Mouse (Mus musculus): Measurements from ENCODE around the gene Npm3. TPM values are rescaled to one million over a fixed set of nuclear protein-coding genes. Genes with fewer than 3 reads are reported as not detected.

The Npm3 gene
- polyA plus RNA-seq (2012; rRNA removed) (59.0 and 59.7 TPM in 2 replicates), polyA plus RNA-seq (2014; fragmentation: Nextera tagmentation; extraction: Ambion mirVana) (10.6 and 11.4 TPM in 2 replicates)

DNA sequence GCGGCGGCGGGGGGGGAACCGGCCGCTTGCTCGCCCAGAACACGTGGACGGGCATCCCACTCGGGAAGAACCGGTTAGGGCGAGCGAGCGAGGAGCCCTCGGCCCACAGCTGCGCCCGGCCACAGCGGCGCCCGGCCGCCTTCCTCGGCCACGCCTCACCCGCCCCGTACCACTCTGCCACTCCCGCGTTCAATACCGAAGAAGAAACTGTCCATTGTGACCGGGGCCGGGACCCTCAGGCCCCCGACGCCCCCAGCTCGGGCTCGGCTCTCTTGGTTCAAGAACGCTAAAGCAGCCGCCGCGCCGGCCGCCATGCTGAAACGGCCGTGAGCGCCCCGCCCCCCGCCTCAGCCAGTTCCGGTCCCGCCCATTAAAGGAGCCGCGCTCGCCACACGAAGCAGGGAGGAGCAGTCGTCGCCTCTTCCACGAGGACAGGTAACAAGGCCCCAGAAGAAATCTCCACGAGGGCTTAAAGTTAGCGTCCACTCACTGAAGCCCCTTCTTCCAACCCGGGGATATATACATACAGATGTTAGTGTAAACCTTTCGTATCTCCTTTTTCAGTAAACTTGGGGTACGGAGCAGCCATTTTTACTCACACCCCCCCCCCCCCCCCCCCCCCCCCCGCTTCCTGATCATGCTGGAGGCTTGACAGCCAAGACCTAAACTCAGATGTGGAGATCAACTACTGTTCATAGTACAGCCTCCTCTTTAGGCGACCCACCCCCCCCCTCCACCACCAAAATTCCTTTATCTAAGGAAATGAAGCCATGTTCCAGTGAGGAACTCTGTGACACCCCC lies at the start of gene Npm3:
Npm3 (minus strand) TSS at position 349 of the 801 bp plus-strand sequence.
- no peak for TF ChIP-seq EP300 (IDR thresholded peaks at IDR 0.05; ENCODE audit: low read depth)
- TF ChIP-seq CTCF (IDR thresholded peaks at IDR 0.05; ENCODE audit: low read depth), result no peak
- H3K27me3 ChIP-seq (ENCODE audit: control insufficient read depth, insufficient read depth, low read length), result peaks cover 19% of the 10 kb centered on the region
- H3K9ac ChIP-seq (replicated peaks), result peak within 1 kb of the TSS; percentile 82
- H3K4me3 ChIP-seq (ENCODE audit: insufficient read depth in 1 of 2, low read depth in 2 of 2, low read length in 2 of 2), result peak within 1 kb of the TSS; percentile 73 to 95
- peak within 1 kb of the TSS; percentile 95 for H3K4me2 ChIP-seq (ENCODE audit: low read depth)
- peaks cover 0 to 8% of the 10 kb centered on the region in 2 experiments; a peak in 1 of 4 replicates for H3K4me1 ChIP-seq (replicated peaks; ENCODE audit: control insufficient read depth in 2 of 2, insufficient read depth in 2 of 2, low read length in 1 of 2)
- ATAC-seq (ENCODE audit: insufficient read depth) (peak; percentile 79), DNase-seq (ENCODE audit: low read depth in 3 of 3, low spot score in 3 of 3) (peak; percentile 70 to 72 (median 71))
- WGBS (ENCODE audit: insufficient replicate concordance), result under 1% methylated on average over 60 of the region's 60 CpGs
- no peak within 1 kb of the TSS; the same call in 1 of the 2 replicates for H3K27ac ChIP-seq
- peaks cover 24% of the 10 kb centered on the region for H3K36me3 ChIP-seq (replicated peaks; ENCODE audit: control insufficient read depth, insufficient read depth, low read depth)
- no peaks in the 10 kb centered on the region for H3K9me3 ChIP-seq (ENCODE audit: control insufficient read depth, low read length)

DNA sequence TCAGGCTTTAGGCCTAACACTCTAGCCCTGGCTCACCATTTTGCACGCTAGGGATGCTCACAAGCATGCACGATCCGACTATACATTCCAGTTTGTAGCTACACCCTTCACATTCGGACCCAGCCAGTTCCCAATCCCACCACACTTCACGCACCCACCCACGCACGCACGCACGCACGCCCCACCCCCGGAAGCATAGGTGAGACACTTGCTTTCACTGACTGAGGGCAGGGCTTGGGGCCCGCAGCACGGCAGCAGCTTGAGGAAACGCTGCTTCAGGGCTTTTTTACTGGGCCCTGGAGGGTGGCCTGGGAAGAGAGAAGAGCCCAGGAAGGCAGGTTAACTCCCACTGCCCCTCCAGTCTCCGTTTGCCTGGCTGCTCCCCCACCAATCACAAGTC lies 47.5 kb upstream of the Npm3 start:
- DNase-seq (ENCODE audit: low read depth in 3 of 3, low spot score in 3 of 3) (no peak), ATAC-seq (ENCODE audit: insufficient read depth) (no peak)
- 76% methylated on average over 15 of the region's 15 CpGs for WGBS (ENCODE audit: insufficient replicate concordance)
- Histone ChIP-seq H3K36me3 (replicated peaks; ENCODE audit: control insufficient read depth, insufficient read depth, low read depth) (no peaks in the 10 kb centered on the region), H3K27me3 (ENCODE audit: control insufficient read depth, insufficient read depth, low read length) (no peaks in the 10 kb centered on the region), H3K9ac (replicated peaks) (no peak overlapping the region), H3K27ac (no peak overlapping the region), H3K4me1 (replicated peaks; ENCODE audit: control insufficient read depth in 2 of 2, insufficient read depth in 2 of 2, low read length in 1 of 2) (peaks cover 6 to 7% of the 10 kb centered on the region in 2 experiments), H3K4me3 (ENCODE audit: insufficient read depth in 1 of 2, low read depth in 2 of 2, low read length in 2 of 2) (no peak overlapping the region), H3K4me2 (ENCODE audit: low read depth) (no peak overlapping the region), H3K9me3 (ENCODE audit: control insufficient read depth, low read length) (no peaks in the 10 kb centered on the region)
- TF ChIP-seq EP300 (IDR thresholded peaks at IDR 0.05; ENCODE audit: low read depth) (no peak), CTCF (IDR thresholded peaks at IDR 0.05; ENCODE audit: low read depth) (no peak)

DNA sequence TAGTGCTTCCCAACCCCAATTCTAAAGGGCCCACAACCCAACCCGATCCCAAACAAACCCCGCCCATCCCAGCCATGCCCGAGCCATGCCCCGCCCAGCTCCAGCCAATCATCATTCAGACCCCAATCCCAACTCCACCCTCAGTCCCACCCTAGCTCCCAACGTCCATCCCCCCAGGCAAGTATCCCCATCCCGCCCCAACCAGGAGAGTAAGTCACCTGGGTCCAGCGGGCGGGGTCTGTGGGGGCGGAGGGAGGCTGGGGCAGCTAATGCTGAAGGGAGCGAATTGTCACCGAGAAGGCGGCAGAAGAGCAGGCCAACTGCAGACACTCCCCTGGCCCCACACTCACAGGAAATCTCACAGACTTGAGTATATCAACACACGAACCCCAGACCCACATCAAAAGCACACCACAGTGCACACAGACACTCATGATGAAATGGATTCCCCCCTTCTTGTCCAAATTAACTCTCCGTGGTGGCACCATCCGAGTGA lies 46.7 kb upstream of the Npm3 start:
- ATAC-seq (ENCODE audit: insufficient read depth) (peak; percentile 53; the same call in 1 of the 2 replicates), DNase-seq (ENCODE audit: low read depth in 3 of 3, low spot score in 3 of 3) (peak in 1 of 3 experiments; percentile 12)
- H3K9ac ChIP-seq (replicated peaks), result no peak overlapping the region
- 31% methylated on average over 15 of the region's 15 CpGs for WGBS (ENCODE audit: insufficient replicate concordance)
- no peak overlapping the region for H3K27ac ChIP-seq
- peaks cover 7 to 8% of the 10 kb centered on the region in 2 experiments for H3K4me1 ChIP-seq (replicated peaks; ENCODE audit: control insufficient read depth in 2 of 2, insufficient read depth in 2 of 2, low read length in 1 of 2)
- no peak overlapping the region for H3K4me3 ChIP-seq (ENCODE audit: insufficient read depth in 1 of 2, low read depth in 2 of 2, low read length in 2 of 2)
- no peaks in the 10 kb centered on the region for H3K9me3 ChIP-seq (ENCODE audit: control insufficient read depth, low read length)
- H3K36me3 ChIP-seq (replicated peaks; ENCODE audit: control insufficient read depth, insufficient read depth, low read depth), result no peaks in the 10 kb centered on the region
- TF ChIP-seq EP300 (IDR thresholded peaks at IDR 0.05; ENCODE audit: low read depth), result no peak
- TF ChIP-seq CTCF (IDR thresholded peaks at IDR 0.05; ENCODE audit: low read depth), result no peak
- H3K4me2 ChIP-seq (ENCODE audit: low read depth), result peak overlapping the region; percentile 42
- H3K27me3 ChIP-seq (ENCODE audit: control insufficient read depth, insufficient read depth, low read length), result no peaks in the 10 kb centered on the region

DNA sequence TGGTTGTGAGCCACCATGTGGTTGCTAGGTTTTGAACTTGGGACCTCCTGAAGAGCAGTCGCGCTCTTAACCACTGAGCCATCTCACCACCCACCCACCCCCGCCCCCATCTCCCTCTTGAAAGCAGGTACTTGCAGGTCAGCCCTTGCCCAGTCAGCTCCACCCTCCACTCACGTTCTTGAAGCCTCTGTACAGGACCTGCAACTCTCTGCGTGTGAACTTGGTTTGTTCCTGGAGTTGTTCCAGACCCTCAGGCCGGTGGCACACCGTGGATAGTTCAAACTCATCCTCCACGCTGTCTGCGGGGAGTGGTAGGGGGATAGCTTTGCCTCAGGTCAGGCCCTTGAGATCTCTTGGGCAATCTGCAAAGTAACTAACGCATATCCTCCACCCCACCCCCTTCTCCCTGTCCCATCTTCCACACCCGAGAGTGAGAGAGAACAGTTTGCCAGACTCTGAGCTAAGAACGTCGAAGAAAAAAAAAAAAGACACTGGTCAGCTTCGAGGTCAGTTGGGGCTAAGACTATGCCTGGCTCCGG lies 46.1 kb upstream of the Npm3 start:
- Histone ChIP-seq H3K36me3 (replicated peaks; ENCODE audit: control insufficient read depth, insufficient read depth, low read depth) (no peaks in the 10 kb centered on the region), H3K4me2 (ENCODE audit: low read depth) (peak overlapping the region; percentile 42), H3K27me3 (ENCODE audit: control insufficient read depth, insufficient read depth, low read length) (no peaks in the 10 kb centered on the region), H3K4me3 (ENCODE audit: insufficient read depth in 1 of 2, low read depth in 2 of 2, low read length in 2 of 2) (no peak overlapping the region), H3K4me1 (replicated peaks; ENCODE audit: control insufficient read depth in 2 of 2, insufficient read depth in 2 of 2, low read length in 1 of 2) (peaks cover 12 to 14% of the 10 kb centered on the region in 2 experiments), H3K9me3 (ENCODE audit: control insufficient read depth, low read length) (no peaks in the 10 kb centered on the region), H3K9ac (replicated peaks) (no peak overlapping the region), H3K27ac (no peak overlapping the region)
- DNase-seq (ENCODE audit: low read depth in 3 of 3, low spot score in 3 of 3) (no peak), ATAC-seq (ENCODE audit: insufficient read depth) (no peak)
- TF ChIP-seq CTCF (IDR thresholded peaks at IDR 0.05; ENCODE audit: low read depth), result no peak
- TF ChIP-seq EP300 (IDR thresholded peaks at IDR 0.05; ENCODE audit: low read depth), result no peak
- 33% methylated on average over 15 of the region's 15 CpGs for WGBS (ENCODE audit: insufficient replicate concordance)

DNA sequence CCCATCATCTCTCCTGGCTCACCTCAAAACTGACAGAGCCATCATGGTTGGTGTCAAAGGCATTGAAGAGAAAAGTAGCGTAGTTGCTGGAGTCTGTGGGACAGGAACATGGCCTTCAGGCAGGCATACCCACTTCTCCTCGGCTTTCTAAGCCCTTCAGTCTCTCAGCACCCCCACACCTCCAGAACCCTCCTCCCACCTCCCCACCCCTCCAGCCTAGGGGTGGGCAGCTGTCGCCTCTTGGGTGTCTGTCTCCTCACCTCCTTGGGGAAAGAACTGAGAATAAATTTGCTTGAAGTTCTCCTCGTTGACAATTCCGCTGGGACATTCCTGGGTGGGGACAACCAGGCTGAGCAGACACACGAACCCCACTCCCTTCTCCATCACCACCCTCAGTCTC lies 45.3 kb upstream of the Npm3 start:
- Histone ChIP-seq H3K9me3 (ENCODE audit: control insufficient read depth, low read length) (no peaks in the 10 kb centered on the region), H3K36me3 (replicated peaks; ENCODE audit: control insufficient read depth, insufficient read depth, low read depth) (no peaks in the 10 kb centered on the region), H3K4me3 (ENCODE audit: insufficient read depth in 1 of 2, low read depth in 2 of 2, low read length in 2 of 2) (no peak overlapping the region), H3K9ac (replicated peaks) (no peak overlapping the region), H3K4me1 (replicated peaks; ENCODE audit: control insufficient read depth in 2 of 2, insufficient read depth in 2 of 2, low read length in 1 of 2) (peaks cover 16 to 20% of the 10 kb centered on the region in 2 experiments), H3K27ac (no peak overlapping the region), H3K27me3 (ENCODE audit: control insufficient read depth, insufficient read depth, low read length) (no peaks in the 10 kb centered on the region), H3K4me2 (ENCODE audit: low read depth) (no peak overlapping the region)
- no peak for DNase-seq (ENCODE audit: low read depth in 3 of 3, low spot score in 3 of 3)
- 65% methylated on average over 6 of the region's 6 CpGs for WGBS (ENCODE audit: insufficient replicate concordance)
- no peak for ATAC-seq (ENCODE audit: insufficient read depth)
- TF ChIP-seq EP300 (IDR thresholded peaks at IDR 0.05; ENCODE audit: low read depth) (no peak), CTCF (IDR thresholded peaks at IDR 0.05; ENCODE audit: low read depth) (no peak)

Measured in liver, embryonic 14.5 days (tissue).